Mouse (Mus musculus) activated CD4-positive, CD25-positive, alpha-beta regulatory T cell (primary cell): ENCODE measurements around the gene Clns1a. TPM values are rescaled to one million over a fixed set of nuclear protein-coding genes. Genes with fewer than 3 reads are reported as not detected.

Experiments used
- polyA plus RNA-seq, 2 experiments: library from polyadenylated mRNA; unstranded; fragments of 100-300 nt; shearing (Covaris generic); gene quantifications; one replicate each; pipeline ENCODE4 v1.2.1; 2017

The Clns1a gene
- 100 to 1,000 TPM; 111 to 147 TPM for polyA plus RNA-seq

GRCm38 (mm10) chr7:97696506-97697254, at the start of gene Clns1a:
TSS of gene Clns1a (plus strand) at chr7:97696634.

GRCm38 (mm10) chr7:97737638-97738456, 41.4 kb downstream of the Clns1a start, which contains the start of gene Aqp11:
TSS of gene Aqp11 (minus strand) at chr7:97738289.

Other genes with a start within 250 kb of the Clns1a start
- gene Kctd14, start 245.3 kb upstream of the Clns1a start, polyA plus RNA-seq: 1 to 10 TPM in 1 of 2 experiments, under 1 TPM in 1; 0.79 to 3.1 TPM
- 10 to 100 TPM; 34.6 to 43.1 TPM for gene Ints4, start 215.7 kb upstream of the Clns1a start, polyA plus RNA-seq
- 10 to 100 TPM; 37.5 to 40.1 TPM for gene Aamdc, start 117.1 kb upstream of the Clns1a start, polyA plus RNA-seq
- 10 to 100 TPM; 40.9 to 54.0 TPM for gene Rsf1, start 116.7 kb upstream of the Clns1a start, polyA plus RNA-seq
- under 1 TPM; 0.58 to 0.98 TPM for gene Aqp11, start 41.7 kb downstream of the Clns1a start, polyA plus RNA-seq
- gene Pak1, start 91.9 kb downstream of the Clns1a start, polyA plus RNA-seq: 1 to 10 TPM; 1.6 to 4.2 TPM
- not detected for gene Gdpd4, start 223.3 kb downstream of the Clns1a start, polyA plus RNA-seq